Mouse (Mus musculus): ENCODE measurements at regions not wholly inside any gene's neighbourhood (a gene's known extent, or its start where the extent isn't known, plus 50 kb on each side); places are given as distances from the start of the nearest gene placed in this dataset.
"Not testable (repeated sequence)": the region's sequence is repeated elsewhere in the genome, so short reads cannot be mapped to it uniquely, and the experiment has no call there.

GRCm38 (mm10) chr13:20039590-20039989, 50.8 kb upstream of the Elmo1 start:
- DNase-seq (ENCODE audit: extremely low spot score): no peak

GRCm38 (mm10) chr13:20038463-20038862, 51.9 kb upstream of the Elmo1 start:
- peak; percentile 22 for DNase-seq (ENCODE audit: extremely low spot score)

- DNase-seq (ENCODE audit: extremely low spot score): no peak
These were observed 53.0 kb upstream of the Elmo1 start for GRCm38 (mm10) chr13:20037436-20037835.

- DNase-seq (ENCODE audit: extremely low spot score): no peak
These were observed 56.3 kb upstream of the Elmo1 start for GRCm38 (mm10) chr13:20033937-20034735.

- DNase-seq (ENCODE audit: extremely low spot score): no peak
These were observed 58.7 kb upstream of the Elmo1 start for GRCm38 (mm10) chr13:20031660-20032059.

- no peak for DNase-seq (ENCODE audit: extremely low spot score)
These were observed 59.3 kb upstream of the Elmo1 start for GRCm38 (mm10) chr13:20031082-20031481.

GRCm38 (mm10) chr13:20026612-20027011, 63.8 kb upstream of the Elmo1 start:
- no peak for DNase-seq (ENCODE audit: extremely low spot score)

- DNase-seq (ENCODE audit: extremely low spot score): not testable (repeated sequence)
These were observed 73.9 kb upstream of the Elmo1 start for GRCm38 (mm10) chr13:20016454-20016853.

- no peak for DNase-seq (ENCODE audit: extremely low spot score)
These were observed 77.8 kb upstream of the Elmo1 start for GRCm38 (mm10) chr13:20012621-20013020.

- no peak for DNase-seq (ENCODE audit: extremely low spot score)
These were observed 81.2 kb upstream of the Elmo1 start for GRCm38 (mm10) chr13:20009164-20009563.

GRCm38 (mm10) chr13:20007561-20007960, 82.8 kb upstream of the Elmo1 start:
- DNase-seq (ENCODE audit: extremely low spot score): no peak

GRCm38 (mm10) chr13:19997606-19998005, 92.8 kb upstream of the Elmo1 start:
- DNase-seq (ENCODE audit: extremely low spot score): no peak

GRCm38 (mm10) chr13:19975621-19976020, 114.8 kb upstream of the Elmo1 start:
- no peak for DNase-seq (ENCODE audit: extremely low spot score)

GRCm38 (mm10) chr13:19966566-19966965, 123.8 kb upstream of the Elmo1 start:
- no peak for DNase-seq (ENCODE audit: extremely low spot score)

- DNase-seq (ENCODE audit: extremely low spot score): no peak
These were observed 127.4 kb upstream of the Elmo1 start for GRCm38 (mm10) chr13:19963031-19963430.

- no peak for DNase-seq (ENCODE audit: extremely low spot score)
These were observed 104.7 kb upstream of the Gpr141 start for GRCm38 (mm10) chr13:19928761-19929160.

- DNase-seq (ENCODE audit: extremely low spot score): no peak
These were observed 103.8 kb upstream of the Gpr141 start for GRCm38 (mm10) chr13:19927807-19928206.

GRCm38 (mm10) chr13:19921084-19921827, 97.2 kb upstream of the Gpr141 start:
- no peak for DNase-seq (ENCODE audit: extremely low spot score)

GRCm38 (mm10) chr13:19911860-19912584, 88.0 kb upstream of the Gpr141 start:
- no peak for DNase-seq (ENCODE audit: extremely low spot score)

GRCm38 (mm10) chr13:19902786-19903185, 78.7 kb upstream of the Gpr141 start:
- DNase-seq (ENCODE audit: extremely low spot score): no peak

GRCm38 (mm10) chr13:19897191-19897590, 73.1 kb upstream of the Gpr141 start:
- DNase-seq (ENCODE audit: extremely low spot score): no peak

GRCm38 (mm10) chr13:19888983-19889773, 65.1 kb upstream of the Gpr141 start:
- DNase-seq (ENCODE audit: extremely low spot score): no peak

Measured in embryo, embryonic 9.5 days (tissue).